Mouse (Mus musculus): Measurements from ENCODE around the gene Adamts20. TPM values are rescaled to one million over a fixed set of nuclear protein-coding genes. Genes with fewer than 3 reads are reported as not detected.

The Adamts20 gene
- polyA plus RNA-seq, 1 experiment from 2014 or later = 0.64 TPM

- DNase-seq (ENCODE audit: low spot score) = no peak
- Histone ChIP-seq H3K4me3 (ENCODE audit: low read depth, low read length) (no peak overlapping the region), H3K36me3 (ENCODE audit: control insufficient read depth, insufficient read depth, low read length) (no peaks in the 10 kb centered on the region), H3K27ac (replicated peaks) (no peak overlapping the region), H3K9ac (ENCODE audit: low read length) (no peak overlapping the region), H3K4me2 (replicated peaks; ENCODE audit: low read depth) (no peak overlapping the region), H3K4me1 (replicated peaks; ENCODE audit: control insufficient read depth, insufficient read depth) (no peaks in the 10 kb centered on the region), H3K27me3 (ENCODE audit: control insufficient read depth, insufficient read depth, low read length) (no peaks in the 10 kb centered on the region), H3K9me3 (ENCODE audit: control insufficient read depth, low read length) (no peaks in the 10 kb centered on the region)
- TF ChIP-seq EP300 (optimal IDR thresholded peaks at IDR 0.05) (no peak), CTCF (IDR thresholded peaks at IDR 0.05; ENCODE audit: low read depth) (no peak)
- WGBS = 74% methylated on average over 5 of the region's 5 CpGs
- ATAC-seq (ENCODE audit: low FRiP score, low TSS enrichment) = no peak
Observed at GRCm38 (mm10) chr15:94435532-94435931, 29.7 kb downstream of the Adamts20 start.

GRCm38 (mm10) chr15:94430681-94431405 is 34.4 kb downstream of the Adamts20 start:
- TF ChIP-seq CTCF (IDR thresholded peaks at IDR 0.05; ENCODE audit: low read depth) = no peak
- DNase-seq (ENCODE audit: low spot score) (no peak), ATAC-seq (ENCODE audit: low FRiP score, low TSS enrichment) (no peak)
- WGBS = 64% methylated on average over 14 of the region's 14 CpGs
- H3K4me1 ChIP-seq (replicated peaks; ENCODE audit: control insufficient read depth, insufficient read depth) = no peaks in the 10 kb centered on the region
- H3K36me3 ChIP-seq (ENCODE audit: control insufficient read depth, insufficient read depth, low read length) = no peaks in the 10 kb centered on the region
- H3K27ac ChIP-seq (replicated peaks) = no peak overlapping the region
- no peak overlapping the region for H3K4me3 ChIP-seq (ENCODE audit: low read depth, low read length)
- no peaks in the 10 kb centered on the region for H3K9me3 ChIP-seq (ENCODE audit: control insufficient read depth, low read length)
- H3K27me3 ChIP-seq (ENCODE audit: control insufficient read depth, insufficient read depth, low read length) = no peaks in the 10 kb centered on the region
- no peak overlapping the region for H3K4me2 ChIP-seq (replicated peaks; ENCODE audit: low read depth)
- no peak overlapping the region for H3K9ac ChIP-seq (ENCODE audit: low read length)

DNA sequence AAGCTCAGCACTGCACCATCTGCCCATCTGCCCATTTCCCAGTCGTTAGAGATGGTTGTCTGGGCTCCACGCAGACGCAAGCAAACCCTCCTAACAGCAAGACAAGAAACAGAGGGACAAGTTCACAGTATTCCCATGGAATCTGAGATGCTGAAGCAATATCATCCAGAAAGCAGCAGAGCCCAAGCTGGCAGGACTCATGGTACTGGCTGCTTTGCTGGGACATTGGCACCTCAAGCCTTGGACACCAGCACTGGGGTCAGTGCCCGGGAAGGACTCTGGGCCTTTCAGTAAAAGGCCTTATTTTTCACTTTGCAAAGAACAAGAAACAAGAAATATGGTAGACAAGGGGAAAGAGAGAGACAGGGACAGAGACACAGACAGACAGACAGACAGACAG is 36.5 kb downstream of the Adamts20 start:
- WGBS = 89% methylated on average over 4 of the region's 4 CpGs
- TF ChIP-seq EP300 (optimal IDR thresholded peaks at IDR 0.05) (no peak), CTCF (IDR thresholded peaks at IDR 0.05; ENCODE audit: low read depth) (no peak)

DNA sequence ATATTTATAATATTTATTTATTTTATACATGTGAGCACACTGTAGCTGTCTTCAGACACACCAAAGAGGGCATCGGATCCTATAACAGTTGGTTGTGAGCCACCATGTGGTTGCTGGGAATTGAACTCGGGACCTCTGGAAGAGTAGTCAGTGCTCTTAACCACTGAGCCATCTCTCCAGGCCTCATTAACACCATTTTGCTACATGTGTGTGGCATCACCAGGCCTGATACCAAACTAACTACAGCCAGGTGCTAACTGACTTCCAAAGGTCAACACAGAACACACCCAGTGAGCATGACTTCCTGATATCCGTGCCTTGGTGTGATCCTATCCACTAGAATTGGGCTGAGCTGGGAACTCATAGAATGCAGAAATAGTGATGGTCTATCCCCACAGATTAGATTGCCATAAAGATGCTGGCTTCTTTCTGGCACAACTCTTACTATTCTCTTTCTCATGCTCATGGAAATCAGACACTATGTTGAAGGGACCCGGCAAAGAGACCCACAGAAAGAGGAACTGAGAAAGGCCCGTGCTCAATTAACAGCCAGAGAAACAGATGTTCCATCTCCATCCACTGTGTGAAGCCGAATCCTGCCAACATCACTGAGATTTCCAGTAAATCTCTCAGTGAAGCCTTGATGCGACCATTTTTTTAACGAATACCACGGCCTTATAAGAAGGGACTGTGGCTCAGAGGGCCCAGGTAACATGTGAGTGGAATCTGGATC is 37.6 kb downstream of the Adamts20 start:
- no peaks in the 10 kb centered on the region for H3K9me3 ChIP-seq (ENCODE audit: control insufficient read depth, low read length)
- DNase-seq (ENCODE audit: low spot score) (no peak), ATAC-seq (ENCODE audit: low FRiP score, low TSS enrichment) (no peak)
- no peak overlapping the region for H3K9ac ChIP-seq (ENCODE audit: low read length)
- no peak overlapping the region for H3K4me2 ChIP-seq (replicated peaks; ENCODE audit: low read depth)
- H3K4me3 ChIP-seq (ENCODE audit: low read depth, low read length) = no peak overlapping the region
- H3K36me3 ChIP-seq (ENCODE audit: control insufficient read depth, insufficient read depth, low read length) = no peaks in the 10 kb centered on the region
- H3K4me1 ChIP-seq (replicated peaks; ENCODE audit: control insufficient read depth, insufficient read depth) = no peaks in the 10 kb centered on the region
- TF ChIP-seq CTCF (IDR thresholded peaks at IDR 0.05; ENCODE audit: low read depth) = no peak
- no peaks in the 10 kb centered on the region for H3K27me3 ChIP-seq (ENCODE audit: control insufficient read depth, insufficient read depth, low read length)
- no peak overlapping the region for H3K27ac ChIP-seq (replicated peaks)
- WGBS = 66% methylated on average over 9 of the region's 9 CpGs

More for the DNA sequence above, 36.5 kb downstream of the Adamts20 start:
- H3K9ac ChIP-seq (ENCODE audit: low read length) = no peak overlapping the region
- no peak for ATAC-seq (ENCODE audit: low FRiP score, low TSS enrichment)
- DNase-seq (ENCODE audit: low spot score) = no peak
- no peaks in the 10 kb centered on the region for H3K27me3 ChIP-seq (ENCODE audit: control insufficient read depth, insufficient read depth, low read length)
- no peaks in the 10 kb centered on the region for H3K36me3 ChIP-seq (ENCODE audit: control insufficient read depth, insufficient read depth, low read length)
- no peaks in the 10 kb centered on the region for H3K9me3 ChIP-seq (ENCODE audit: control insufficient read depth, low read length)
- H3K27ac ChIP-seq (replicated peaks) = no peak overlapping the region
- H3K4me1 ChIP-seq (replicated peaks; ENCODE audit: control insufficient read depth, insufficient read depth) = no peaks in the 10 kb centered on the region
- H3K4me3 ChIP-seq (ENCODE audit: low read depth, low read length) = no peak overlapping the region
- no peak overlapping the region for H3K4me2 ChIP-seq (replicated peaks; ENCODE audit: low read depth)

GRCm38 (mm10) chr15:94420526-94420925 is 44.7 kb downstream of the Adamts20 start:
- H3K9me3 ChIP-seq (ENCODE audit: control insufficient read depth, low read length) = no peaks in the 10 kb centered on the region
- 36% methylated on average over 6 of the region's 6 CpGs for WGBS
- H3K9ac ChIP-seq (ENCODE audit: low read length) = no peak overlapping the region
- H3K4me1 ChIP-seq (replicated peaks; ENCODE audit: control insufficient read depth, insufficient read depth) = no peaks in the 10 kb centered on the region
- no peak for TF ChIP-seq CTCF (IDR thresholded peaks at IDR 0.05; ENCODE audit: low read depth)
- TF ChIP-seq EP300 (optimal IDR thresholded peaks at IDR 0.05) = no peak
- no peak overlapping the region for H3K4me2 ChIP-seq (replicated peaks; ENCODE audit: low read depth)
- no peak overlapping the region for H3K27ac ChIP-seq (replicated peaks)
- no peak for ATAC-seq (ENCODE audit: low FRiP score, low TSS enrichment)
- H3K27me3 ChIP-seq (ENCODE audit: control insufficient read depth, insufficient read depth, low read length) = no peaks in the 10 kb centered on the region
- no peak for DNase-seq (ENCODE audit: low spot score)
- no peak overlapping the region for H3K4me3 ChIP-seq (ENCODE audit: low read depth, low read length)
- no peaks in the 10 kb centered on the region for H3K36me3 ChIP-seq (ENCODE audit: control insufficient read depth, insufficient read depth, low read length)

- DNase-seq (ENCODE audit: low spot score) (no peak), ATAC-seq (ENCODE audit: low FRiP score, low TSS enrichment) (no peak)
- no peaks in the 10 kb centered on the region for H3K27me3 ChIP-seq (ENCODE audit: control insufficient read depth, insufficient read depth, low read length)
- TF ChIP-seq CTCF (IDR thresholded peaks at IDR 0.05; ENCODE audit: low read depth) (no peak), EP300 (optimal IDR thresholded peaks at IDR 0.05) (no peak)
- H3K4me3 ChIP-seq (ENCODE audit: low read depth, low read length) = no peak overlapping the region
- no peak overlapping the region for H3K4me2 ChIP-seq (replicated peaks; ENCODE audit: low read depth)
- H3K9ac ChIP-seq (ENCODE audit: low read length) = no peak overlapping the region
- no peak overlapping the region for H3K27ac ChIP-seq (replicated peaks)
- no peaks in the 10 kb centered on the region for H3K4me1 ChIP-seq (replicated peaks; ENCODE audit: control insufficient read depth, insufficient read depth)
- H3K36me3 ChIP-seq (ENCODE audit: control insufficient read depth, insufficient read depth, low read length) = no peaks in the 10 kb centered on the region
- H3K9me3 ChIP-seq (ENCODE audit: control insufficient read depth, low read length) = no peaks in the 10 kb centered on the region
- WGBS = 93% methylated on average over 9 of the region's 9 CpGs
Observed at GRCm38 (mm10) chr15:94419167-94419566, 46.1 kb downstream of the Adamts20 start.

Data from stomach, postnatal 0 days (tissue).